Mouse (Mus musculus): Measurements from ENCODE around the gene Gnai2. TPM values are rescaled to one million over a fixed set of nuclear protein-coding genes. Genes with fewer than 3 reads are reported as not detected.
"Not testable (repeated sequence)": the region's sequence is repeated elsewhere in the genome, so short reads cannot be mapped to it uniquely, and the experiment has no call there.

Gene Gnai2
- polyA plus RNA-seq, 1 experiment = 752 TPM

- DNase-seq (ENCODE audit: low read depth in 1 of 2, low spot score in 2 of 2) = no peak
- 68% methylated on average over 3 of the region's 3 CpGs for WGBS
- H3K27me3 ChIP-seq (ENCODE audit: control insufficient read depth, insufficient read depth, low read length) = no peaks in the 10 kb centered on the region
- H3K4me3 ChIP-seq (ENCODE audit: extremely low read depth, insufficient read depth, insufficient read length) = no peak overlapping the region
- peaks cover 17% of the 10 kb centered on the region; the same call in 1 of the 2 replicates for H3K4me1 ChIP-seq (ENCODE audit: control insufficient read depth, insufficient read depth, insufficient read length)
- H3K27ac ChIP-seq (ENCODE audit: insufficient read depth, low read length) = peak overlapping the region; percentile 24; the same call in 1 of the 2 replicates
- TF ChIP-seq CTCF (IDR thresholded peaks at IDR 0.05; ENCODE audit: extremely low read depth, insufficient read depth, insufficient read length, insufficient replicate concordance) (no peak), POLR2A (IDR thresholded peaks at IDR 0.05; ENCODE audit: low read depth, low read length) (no peak)
- H3K36me3 ChIP-seq (ENCODE audit: control insufficient read depth, insufficient read depth, low read length) = peaks cover 2% of the 10 kb centered on the region
Measured at GRCm38 (mm10) chr9:107566855-107567254, 68.3 kb downstream of the Gnai2 start.

DNA sequence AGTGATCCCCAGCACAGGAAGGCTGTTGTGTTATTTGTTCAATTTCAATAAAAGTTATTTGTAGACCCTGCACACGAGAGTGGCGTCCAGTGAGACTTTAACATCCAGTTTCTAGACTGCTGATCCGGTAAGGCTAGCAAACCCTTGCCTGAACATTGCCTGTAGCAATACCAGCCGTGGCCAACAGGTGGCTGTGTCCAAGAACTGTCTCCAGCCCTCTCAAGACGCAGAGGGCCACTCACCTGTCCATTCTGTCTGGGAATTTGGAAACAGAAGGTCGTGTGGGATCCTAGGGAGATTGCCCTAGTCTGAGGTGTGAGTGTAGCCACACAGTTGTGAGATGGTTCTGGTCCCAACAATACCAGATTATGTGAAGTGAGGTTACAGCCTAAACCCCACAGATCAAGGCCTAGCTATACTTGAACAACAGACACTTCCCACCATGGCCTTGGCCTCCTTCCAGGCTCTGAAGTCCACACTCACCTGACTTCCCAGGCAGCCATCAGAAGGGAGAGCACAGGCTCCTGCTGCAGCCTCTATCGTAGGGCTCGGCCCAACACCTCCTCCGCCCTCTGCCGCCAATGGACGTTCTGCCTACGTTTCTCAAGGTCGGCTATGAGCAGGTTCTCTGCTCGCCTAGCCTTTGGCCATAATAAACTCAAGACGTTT, 69.0 kb downstream of the Gnai2 start:
- no peak overlapping the region for H3K4me3 ChIP-seq (ENCODE audit: extremely low read depth, insufficient read depth, insufficient read length)

DNA sequence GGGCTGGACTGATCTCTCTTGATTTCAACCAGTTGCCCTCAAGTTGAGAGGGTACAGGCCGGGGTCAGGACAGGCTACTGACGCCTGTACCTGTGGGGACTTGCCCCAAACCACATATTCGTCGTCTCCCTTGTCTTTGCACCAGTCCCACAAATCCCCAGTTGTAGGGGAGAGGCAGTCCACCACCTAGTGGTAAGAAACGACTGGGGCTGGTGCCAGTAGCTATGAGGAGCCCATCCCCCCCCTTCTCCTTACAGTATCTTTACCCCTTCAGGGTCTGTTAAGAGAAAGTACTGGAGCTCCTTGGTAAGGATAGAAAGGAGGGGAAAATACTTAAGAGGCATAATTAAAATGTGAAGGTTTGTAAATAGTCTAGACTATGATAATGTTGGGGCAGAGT, 69.6 kb downstream of the Gnai2 start:
- not testable (repeated sequence) for H3K27me3 ChIP-seq (ENCODE audit: control insufficient read depth, insufficient read depth, low read length); H3K27ac ChIP-seq (ENCODE audit: insufficient read depth, low read length); DNase-seq (ENCODE audit: low read depth in 1 of 2, low spot score in 2 of 2); H3K36me3 ChIP-seq (ENCODE audit: control insufficient read depth, insufficient read depth, low read length); H3K4me3 ChIP-seq (ENCODE audit: extremely low read depth, insufficient read depth, insufficient read length)
- peaks cover 17% of the 10 kb centered on the region; the same call in 1 of the 2 replicates for H3K4me1 ChIP-seq (ENCODE audit: control insufficient read depth, insufficient read depth, insufficient read length)
- 48% methylated on average over 5 of the region's 5 CpGs for WGBS

More for the DNA sequence above, 69.0 kb downstream of the Gnai2 start:
- no peak for TF ChIP-seq POLR2A (IDR thresholded peaks at IDR 0.05; ENCODE audit: low read depth, low read length)
- peak; percentile 76; the same call in 1 of the 2 replicates for TF ChIP-seq CTCF (IDR thresholded peaks at IDR 0.05; ENCODE audit: extremely low read depth, insufficient read depth, insufficient read length, insufficient replicate concordance)
- 58% methylated on average over 15 of the region's 15 CpGs for WGBS
- peak in 1 of 2 experiments; percentile 78 for DNase-seq (ENCODE audit: low read depth in 1 of 2, low spot score in 2 of 2)
- H3K4me1 ChIP-seq (ENCODE audit: control insufficient read depth, insufficient read depth, insufficient read length) = peaks cover 17% of the 10 kb centered on the region; the same call in 1 of the 2 replicates
- H3K36me3 ChIP-seq (ENCODE audit: control insufficient read depth, insufficient read depth, low read length) = peaks cover 7% of the 10 kb centered on the region
- H3K27ac ChIP-seq (ENCODE audit: insufficient read depth, low read length) = peak overlapping the region; percentile 12; the same call in 1 of the 2 replicates
- no peaks in the 10 kb centered on the region for H3K27me3 ChIP-seq (ENCODE audit: control insufficient read depth, insufficient read depth, low read length)

Other genes with a start within 250 kb of the Gnai2 start
- 1.6 and 2.2 TPM in 2 replicates for gene Cacna2d2, start 235.8 kb downstream of the Gnai2 start, polyA plus RNA-seq (2012; rRNA removed)
- 28.6 and 33.4 TPM in 2 replicates for gene Tmem115, start 101.4 kb downstream of the Gnai2 start, polyA plus RNA-seq (2012; rRNA removed)
- gene Cyb561d2, start 93.2 kb downstream of the Gnai2 start, polyA plus RNA-seq (2012; rRNA removed) = 33.1 and 42.8 TPM in 2 replicates
- 24.4 and 26.3 TPM in 2 replicates for gene Nprl2, start 93.1 kb downstream of the Gnai2 start, polyA plus RNA-seq (2012; rRNA removed)
- gene Zmynd10, start 88.1 kb downstream of the Gnai2 start, polyA plus RNA-seq (2012; rRNA removed) = 0.84 and 0.88 TPM in 2 replicates
- 20.9 and 23.5 TPM in 2 replicates for gene Rassf1, start 83.8 kb downstream of the Gnai2 start, polyA plus RNA-seq (2012; rRNA removed)
- gene Tusc2, start 72.1 kb downstream of the Gnai2 start, polyA plus RNA-seq (2012; rRNA removed) = 32.5 and 49.1 TPM in 2 replicates
- gene Hyal2, start 67.4 kb downstream of the Gnai2 start, polyA plus RNA-seq (2012; rRNA removed) = 38.1 and 44.3 TPM in 2 replicates
- gene Hyal1, start 58.4 kb downstream of the Gnai2 start, polyA plus RNA-seq (2012; rRNA removed) = 3.2 and 3.7 TPM in 2 replicates
- 34.1 and 36.8 TPM in 2 replicates for gene Naa80, start 56.5 kb downstream of the Gnai2 start, polyA plus RNA-seq (2012; rRNA removed)
- gene Hyal3, start 54.5 kb downstream of the Gnai2 start, polyA plus RNA-seq (2012; rRNA removed) = 0.54 and 1.00 TPM in 2 replicates
- 71.2 and 78.3 TPM in 2 replicates for gene Ifrd2, start 47.7 kb downstream of the Gnai2 start, polyA plus RNA-seq (2012; rRNA removed)
- gene Sema3b, start 26.1 kb downstream of the Gnai2 start, polyA plus RNA-seq (2012; rRNA removed) = 3.3 TPM in 2 replicates
- gene Slc38a3, start 34.2 kb upstream of the Gnai2 start, polyA plus RNA-seq (2012; rRNA removed) = 10.6 and 13.9 TPM in 2 replicates
- not detected in 2 replicates for gene Gnat1, start 44.3 kb upstream of the Gnai2 start, polyA plus RNA-seq (2012; rRNA removed)
- 61.1 and 61.6 TPM in 2 replicates for gene Sema3f, start 75.1 kb upstream of the Gnai2 start, polyA plus RNA-seq (2012; rRNA removed)
- 70.3 and 76.0 TPM in 2 replicates for gene Rbm5, start 135.6 kb upstream of the Gnai2 start, polyA plus RNA-seq (2012; rRNA removed)
- 10.2 and 12.4 TPM in 2 replicates for gene Rbm6, start 237.9 kb upstream of the Gnai2 start, polyA plus RNA-seq (2012; rRNA removed)